ENCODE assay signal across 7 mouse cellular contexts in the genomic region with DNA sequence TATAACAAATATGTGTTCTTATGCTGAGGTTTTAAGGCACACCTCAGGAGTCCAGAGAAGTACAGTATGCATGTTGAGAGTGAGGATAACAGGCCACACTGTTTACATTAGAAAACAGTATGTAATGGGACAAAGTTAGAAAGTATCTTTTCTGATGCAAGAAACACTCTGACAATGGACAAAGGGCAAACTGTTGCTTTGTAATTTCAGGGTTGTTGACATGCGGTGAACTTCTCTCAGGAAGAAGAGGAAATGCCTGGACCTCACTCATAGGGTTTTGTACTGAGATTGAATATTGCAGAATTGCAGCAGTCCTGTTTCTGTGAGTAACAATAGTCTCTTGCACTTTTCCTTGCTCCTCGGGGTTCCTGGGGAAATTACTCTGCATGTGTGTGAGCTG. TPM values are rescaled to one million over a fixed set of nuclear protein-coding genes. Genes with fewer than 3 reads are reported as not detected.
DNase-seq lines count a peak whose midpoint lies in the region; ATAC-seq and TF ChIP-seq lines count a peak whose summit lies in the region.

No protein-coding gene starts in this region.

- 46% methylated on average over 2 of the region's 2 CpGs for WGBS in hindbrain, embryonic 10.5 days

- DNase-seq in A20 (ENCODE audit: low read depth, low spot score), result peak; percentile 33
- DNase-seq in G1E (ENCODE audit: low spot score), result no peak
- no peak for DNase-seq in hindbrain, embryonic 10.5 days (ENCODE audit: low spot score)
- peak; percentile 6 for DNase-seq in lung, postnatal 36 days
- DNase-seq in thymus, adult 18-20 months, result no peak
- no peak for DNase-seq in spleen, adult 12 weeks (ENCODE audit: low spot score)
- DNase-seq in spleen, postnatal 10 days (ENCODE audit: low spot score in 2 of 2), result no peak

- peak overlapping the region; percentile 11; the same call in 1 of the 2 replicates for H3K4me3 ChIP-seq in G1E (ENCODE audit: low read depth, low read length)
- peak overlapping the region; percentile 72 for H3K4me3 ChIP-seq in hindbrain, embryonic 10.5 days

- no peak for ATAC-seq in G1E (ENCODE audit: extremely low read depth, insufficient number of reproducible peaks, low FRiP score, poor library complexity, severe bottlenecking)

- H3K36me3 ChIP-seq in G1E (replicated peaks), result peaks cover 20% of the 10 kb centered on the region
- peaks cover 29% of the 10 kb centered on the region for H3K36me3 ChIP-seq in hindbrain, embryonic 10.5 days

- H3K4me1 ChIP-seq in G1E (ENCODE audit: insufficient read depth, low read depth, low read length), result peaks cover 22% of the 10 kb centered on the region
- peaks cover 19% of the 10 kb centered on the region for H3K4me1 ChIP-seq in hindbrain, embryonic 10.5 days (replicated peaks)

- H3K27ac ChIP-seq in hindbrain, embryonic 10.5 days, result peak overlapping the region; percentile 94

- no peak for TF ChIP-seq CTCF in G1E (IDR thresholded peaks at IDR 0.05; ENCODE audit: low read depth, low read length)

- no peaks in the 10 kb centered on the region for H3K27me3 ChIP-seq in G1E (ENCODE audit: insufficient read depth, low read length)
- H3K27me3 ChIP-seq in hindbrain, embryonic 10.5 days (ENCODE audit: insufficient read depth, poor library complexity, severe bottlenecking), result no peaks in the 10 kb centered on the region

- H3K9me3 ChIP-seq in G1E (replicated peaks), result no peaks in the 10 kb centered on the region
- H3K9me3 ChIP-seq in hindbrain, embryonic 10.5 days, result no peaks in the 10 kb centered on the region

RNA-seq across cellular contexts. Expression of a gene that starts 0.9 kb away (rescaled TPM):
- total RNA-seq in G1E (2014; fragmentation: Nextera tagmentation) (21.4 and 24.0 TPM in 2 replicates), G1E (2017) (14.1 and 14.5 TPM in 2 replicates)
- 1.0 and 1.2 TPM in 2 replicates for polyA plus RNA-seq in G1E (2012)
- polyA plus RNA-seq in hindbrain, embryonic 10.5 days (2016; fragmentation: Nextera tagmentation; extraction: Ambion mirVana), result 13.5 and 18.9 TPM in 2 replicates

RNA-seq across cellular contexts. Expression of a gene that starts 16.7 kb away (rescaled TPM):
- 12.7 TPM in 1 of 2 replicates, not detected in the other for total RNA-seq in G1E (2014; fragmentation: Nextera tagmentation)
- total RNA-seq in G1E (2017), result 17.8 and 19.5 TPM in 2 replicates
- polyA plus RNA-seq in G1E (2012), result not detected in 2 replicates
- polyA plus RNA-seq in hindbrain, embryonic 10.5 days (2016; fragmentation: Nextera tagmentation; extraction: Ambion mirVana), result 10.5 and 11.6 TPM in 2 replicates

RNA-seq across cellular contexts. Expression of a gene that starts 22.2 kb away (rescaled TPM):
- 7.6 and 8.3 TPM in 2 replicates for total RNA-seq in G1E (2014; fragmentation: Nextera tagmentation)
- total RNA-seq in G1E (2017), result 6.0 and 6.2 TPM in 2 replicates
- polyA plus RNA-seq in G1E (2012), result 2.4 and 2.6 TPM in 2 replicates
- 6.8 and 7.9 TPM in 2 replicates for polyA plus RNA-seq in hindbrain, embryonic 10.5 days (2016; fragmentation: Nextera tagmentation; extraction: Ambion mirVana)

RNA-seq across cellular contexts. Expression of a gene that starts 58.0 kb away (rescaled TPM):
- total RNA-seq in G1E (2014; fragmentation: Nextera tagmentation) (14.8 and 19.3 TPM in 2 replicates), G1E (2017) (6.0 and 6.7 TPM in 2 replicates)
- polyA plus RNA-seq in G1E (2012), result 0.17 and 0.18 TPM in 2 replicates
- 5.4 and 5.7 TPM in 2 replicates for polyA plus RNA-seq in hindbrain, embryonic 10.5 days (2016; fragmentation: Nextera tagmentation; extraction: Ambion mirVana)

Comparison
In these comparisons a context has a peak if more than half of its experiments do, and no peak if none do; other contexts are left out.
1. DNase-seq: peak in A20 (single experiment) and lung, postnatal 36 days (single experiment); none in G1E (single experiment), hindbrain, embryonic 10.5 days (single experiment), thymus, adult 18-20 months (0 of 2), spleen, adult 12 weeks (single experiment) and spleen, postnatal 10 days (0 of 2).
2. RNA of a gene that starts 16.7 kb away (polyA plus RNA-seq): 10.5 to 11.6 TPM in hindbrain, embryonic 10.5 days; not detected in G1E; every median in the first group is over 10 times any median in the second.